Mouse (Mus musculus) liver, adult 2 months (tissue): ENCODE data around the gene 4930402H24Rik.

ENCODE experiments used
- CTCF ChIP-seq: fragments of 200-500 bp; IDR thresholded peaks from 2 replicates; pipeline ENCODE4 v1.5.1; 2011; ENCODE audit warnings: low read depth, low read length, control low read depth
- POLR2A ChIP-seq: fragments of 200-500 bp; IDR thresholded peaks from 2 replicates; pipeline ENCODE4 v1.6.1; 2011; ENCODE audit warnings: low read length, control low read depth; ENCODE audit not compliant: insufficient read depth; ENCODE audit errors: extremely low read depth

GRCm38 (mm10) chr2:130851363-130852246 is 54.6 kb downstream of the 4930402H24Rik start:
- TF ChIP-seq CTCF (no peak), POLR2A (no peak)
